Mouse (Mus musculus): ENCODE results near the gene Prkg1.

DNA sequence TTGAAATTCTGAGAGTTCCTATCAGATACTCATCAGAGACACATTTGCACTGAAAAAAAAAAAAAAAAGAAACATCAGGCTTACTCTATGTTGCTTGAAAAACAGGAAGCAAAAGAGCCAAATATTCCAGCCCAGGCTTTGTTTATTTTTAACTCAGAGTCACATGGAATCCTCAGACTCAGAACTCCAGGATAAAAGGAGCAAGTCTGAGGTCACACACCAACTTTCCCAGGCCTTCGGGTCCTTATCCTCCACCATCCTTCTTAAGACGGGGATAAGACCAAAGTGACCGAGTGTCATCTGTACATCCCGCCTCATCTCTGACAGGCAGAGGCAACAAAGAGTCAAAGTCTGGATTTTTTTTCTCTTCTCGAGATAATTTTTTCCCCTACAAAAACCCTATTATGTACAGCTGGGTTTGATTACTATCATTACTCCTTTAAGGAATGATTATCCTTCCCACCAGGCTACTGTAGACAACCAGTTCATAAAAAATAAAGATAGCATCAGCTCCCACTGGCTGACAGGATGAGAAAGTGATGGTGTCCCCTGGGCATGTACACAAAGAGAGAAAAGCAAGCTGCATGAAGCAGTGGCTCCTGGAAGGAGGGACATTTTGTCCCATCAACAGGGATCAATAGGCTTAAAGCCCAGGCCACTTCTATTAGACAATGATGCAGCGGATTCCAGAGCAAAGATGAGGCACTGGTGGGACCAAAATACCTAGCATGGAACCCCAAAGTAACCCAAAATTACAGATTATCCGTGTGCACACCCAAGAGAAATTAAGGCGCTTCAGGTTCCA lies 21.4 kb downstream of the Prkg1 start:
- no peak for TF ChIP-seq EP300 (IDR thresholded peaks at IDR 0.05; ENCODE audit: low read depth)
- no peak for TF ChIP-seq CTCF (IDR thresholded peaks at IDR 0.05; ENCODE audit: low read depth)
